Mouse (Mus musculus) intestine, embryonic 16.5 days (tissue): ENCODE measurements around the gene Snx29. TPM values are rescaled to one million over a fixed set of nuclear protein-coding genes. Genes with fewer than 3 reads are reported as not detected.
"Not testable (repeated sequence)": the region's sequence is repeated elsewhere in the genome, so short reads cannot be mapped to it uniquely, and the experiment has no call there.

Experiments
- ATAC-seq: fragments of 200-750 bp; cut with Nextera tagmentation; 2 replicates; pipeline ENCODE4 v1.8.0; 2017; ENCODE audit warnings: moderate TSS enrichment, moderate library complexity
- H3K27ac ChIP-seq: fragments of 300-500 bp; sonication (generic); 2 replicates; pipeline ENCODE4 v1.5.1; 2014; ENCODE audit warnings: mild to moderate bottlenecking, low read length
- H3K27me3 ChIP-seq: fragments of 300-500 bp; sonication (generic); replicated peaks from 2 replicates; pipeline ENCODE4 v1.6.1; 2014; ENCODE audit warnings: low read length, control low read depth, mixed read lengths; ENCODE audit not compliant: control insufficient read depth, insufficient read depth
- H3K36me3 ChIP-seq: fragments of 300-500 bp; sonication (generic); 2 replicates; pipeline ENCODE4 v1.6.1; 2014; ENCODE audit warnings: low read length, control low read depth; ENCODE audit not compliant: control insufficient read depth, insufficient read depth
- H3K4me1 ChIP-seq: fragments of 300-500 bp; sonication (generic); 2 replicates; pipeline ENCODE4 v1.6.1; 2014; ENCODE audit warnings: low read length, control low read depth, mixed read lengths; ENCODE audit not compliant: control insufficient read depth, insufficient read depth
- H3K4me2 ChIP-seq: fragments of 300-500 bp; sonication (generic); 2 replicates; pipeline ENCODE4 v1.6.1; 2014; ENCODE audit warnings: low read depth, low read length, control low read depth
- H3K4me3 ChIP-seq: fragments of 300-500 bp; sonication (generic); 2 replicates; pipeline ENCODE4 v1.5.1; 2014; ENCODE audit warnings: mild to moderate bottlenecking, low read length
- H3K9ac ChIP-seq: fragments of 300-500 bp; sonication (generic); 2 replicates; pipeline ENCODE4 v1.6.1; 2014; ENCODE audit warnings: low read depth, low read length
- H3K9me3 ChIP-seq: fragments of 300-500 bp; sonication (generic); 2 replicates; pipeline ENCODE4 v1.6.1; 2016; ENCODE audit warnings: low read length, control low read depth; ENCODE audit not compliant: control insufficient read depth
- WGBS: fragments of 180-500 bp; shearing (Covaris S2); extraction: QIAGEN DNeasy Blood & Tissue Kit; methylation state at CpG from one replicate; pipeline ENCODE4 v1.1.7; 2014; 5-methylcytosine and 5-hydroxymethylcytosine counted together
- polyA plus RNA-seq: library from polyadenylated mRNA; unstranded; fragments of >200 nt; fragmentation: Nextera tagmentation; extraction: Ambion mirVana; gene quantifications from 2 replicates; pipeline ENCODE4 v1.2.1, GENCODE M21; 2015

Snx29 gene
- polyA plus RNA-seq, 1 experiment from 2014 or later, result 6.3 TPM

DNA sequence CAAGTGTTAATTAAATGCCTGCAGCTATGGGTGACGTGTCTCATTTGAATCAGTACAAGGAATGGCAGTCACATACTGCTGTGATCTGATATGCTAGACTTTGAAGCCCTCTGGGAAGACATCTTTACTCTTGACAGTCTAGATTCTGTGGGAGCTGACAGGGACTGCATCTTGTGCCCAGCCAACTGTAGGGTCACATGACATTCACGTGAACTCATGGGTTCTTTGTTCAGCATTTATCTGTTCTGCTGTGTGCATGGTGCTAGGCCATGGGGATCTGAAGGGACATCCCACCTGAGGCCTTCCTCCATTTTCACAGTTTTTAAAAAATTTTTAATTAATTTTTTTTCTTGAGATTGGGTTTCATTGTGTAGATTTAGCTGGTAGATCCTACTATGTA lies 91.9 kb downstream of the Snx29 start:
- ATAC-seq, result no peak
- H3K27ac ChIP-seq, result no peak overlapping the region
- 88% methylated on average over 2 of the region's 2 CpGs for WGBS

DNA sequence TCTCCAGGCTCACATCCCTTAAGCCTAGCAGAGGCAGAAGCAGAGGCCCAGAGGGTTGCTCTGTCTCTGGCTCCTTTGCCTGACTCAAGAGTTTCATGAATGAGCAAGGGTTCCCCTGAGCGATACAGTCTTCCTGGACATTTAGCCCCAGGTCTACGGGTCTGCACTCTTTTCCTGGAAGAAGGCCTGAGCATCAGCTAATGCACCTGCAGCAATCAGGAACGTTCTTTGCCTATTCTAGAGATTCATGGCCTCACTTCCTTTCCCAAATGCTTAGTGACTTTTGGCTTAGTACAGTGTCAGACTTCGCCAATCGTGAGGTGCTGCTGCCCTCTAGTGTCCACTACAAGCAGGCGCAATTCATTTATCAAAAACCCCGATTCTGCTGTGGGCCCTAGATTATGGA lies 95.5 kb downstream of the Snx29 start:
- no peaks in the 10 kb centered on the region for H3K4me1 ChIP-seq
- H3K27me3 ChIP-seq, result no peaks in the 10 kb centered on the region
- H3K4me2 ChIP-seq, result no peak overlapping the region
- no peak overlapping the region for H3K27ac ChIP-seq
- no peaks in the 10 kb centered on the region for H3K9me3 ChIP-seq
- H3K4me3 ChIP-seq, result no peak overlapping the region
- 0 out of 2 replicates have a peak, but pooled peaks cover 4% of the 10 kb centered on the region for H3K36me3 ChIP-seq
- 19% methylated on average over 7 of the region's 7 CpGs for WGBS
- no peak overlapping the region for H3K9ac ChIP-seq
- ATAC-seq, result peak; percentile 65; the same call in 1 of the 2 replicates

More for the DNA sequence above, 91.9 kb downstream of the Snx29 start:
- H3K9ac ChIP-seq, result no peak overlapping the region
- no peaks in the 10 kb centered on the region for H3K9me3 ChIP-seq
- H3K27me3 ChIP-seq, result no peaks in the 10 kb centered on the region
- no peaks in the 10 kb centered on the region for H3K4me1 ChIP-seq
- H3K4me3 ChIP-seq, result no peak overlapping the region
- no peak overlapping the region for H3K4me2 ChIP-seq
- no peaks in the 10 kb centered on the region for H3K36me3 ChIP-seq

DNA sequence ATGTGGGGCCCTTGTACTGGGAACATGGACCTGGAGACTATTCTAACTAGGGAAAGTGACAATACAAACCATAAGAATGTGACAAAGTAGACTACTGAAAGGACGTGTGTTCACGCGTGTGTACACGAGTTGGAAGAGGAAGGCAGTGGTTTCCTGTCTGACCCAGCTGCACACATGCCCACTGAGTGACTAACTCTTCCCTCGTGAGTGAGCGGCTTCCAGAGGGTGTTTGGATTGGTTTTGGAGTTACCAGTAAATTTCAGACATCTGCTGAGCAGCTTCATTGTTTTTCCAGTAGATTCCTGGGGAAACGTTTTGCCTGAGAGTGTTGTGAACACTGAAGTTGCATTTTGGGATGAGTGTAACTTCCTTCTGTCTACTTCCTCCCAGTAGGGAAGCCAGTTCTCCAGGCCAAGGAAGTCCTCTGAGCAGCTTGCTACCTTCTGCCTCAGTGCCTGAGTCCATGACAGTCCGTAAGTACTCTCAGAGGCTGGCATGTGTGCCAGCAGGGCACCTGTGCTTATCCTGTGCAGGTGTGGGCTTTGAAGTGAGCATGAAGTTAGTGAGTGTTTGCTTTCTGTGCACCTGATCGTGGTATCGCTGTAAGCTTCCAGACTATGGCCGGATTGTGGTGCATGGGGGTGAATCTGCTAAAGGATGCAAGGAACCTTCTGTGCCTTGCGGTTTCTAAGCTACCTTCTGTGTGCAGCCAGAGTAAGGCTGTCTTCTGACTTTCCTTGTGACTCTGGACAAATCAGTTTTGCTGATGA lies 97.8 kb downstream of the Snx29 start:
- Histone ChIP-seq H3K9ac (no peak overlapping the region), H3K27ac (no peak overlapping the region), H3K4me1 (no peaks in the 10 kb centered on the region; the same call in 1 of the 2 replicates), H3K36me3 (0 out of 2 replicates have a peak, but pooled peaks cover 4% of the 10 kb centered on the region), H3K4me2 (no peak overlapping the region), H3K27me3 (no peaks in the 10 kb centered on the region), H3K4me3 (no peak overlapping the region), H3K9me3 (no peaks in the 10 kb centered on the region)
- ATAC-seq, result no peak
- WGBS, result 81% methylated on average over 12 of the region's 12 CpGs

DNA sequence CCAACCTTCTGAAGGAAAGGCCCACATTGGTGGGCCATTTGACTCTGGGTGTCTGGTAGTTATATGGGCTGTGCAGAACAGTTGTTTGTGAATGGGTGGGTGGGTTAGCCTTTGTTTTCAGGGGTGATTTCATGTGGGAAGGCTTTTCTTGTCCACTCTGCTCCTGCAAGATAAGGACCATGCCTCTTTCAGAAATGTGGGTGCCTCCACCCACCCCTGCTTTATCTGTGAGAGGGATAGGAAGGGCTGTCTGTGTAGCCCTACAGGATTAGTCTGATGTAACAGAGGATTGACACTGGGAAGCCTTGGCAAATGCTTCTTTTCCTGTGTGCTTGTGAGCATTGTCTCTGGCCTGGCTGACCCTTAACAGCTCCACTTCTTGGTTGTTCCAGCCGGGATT lies 99.5 kb downstream of the Snx29 start:
- Histone ChIP-seq H3K9me3 (no peaks in the 10 kb centered on the region), H3K4me1 (peaks cover 6% of the 10 kb centered on the region; the same call in 1 of the 2 replicates), H3K4me3 (no peak overlapping the region), H3K36me3 (0 out of 2 replicates have a peak, but pooled peaks cover 4% of the 10 kb centered on the region), H3K27me3 (no peaks in the 10 kb centered on the region), H3K9ac (no peak overlapping the region), H3K4me2 (no peak overlapping the region), H3K27ac (no peak overlapping the region)
- 73% methylated on average over 1 of the region's 1 CpGs for WGBS
- ATAC-seq, result no peak

DNA sequence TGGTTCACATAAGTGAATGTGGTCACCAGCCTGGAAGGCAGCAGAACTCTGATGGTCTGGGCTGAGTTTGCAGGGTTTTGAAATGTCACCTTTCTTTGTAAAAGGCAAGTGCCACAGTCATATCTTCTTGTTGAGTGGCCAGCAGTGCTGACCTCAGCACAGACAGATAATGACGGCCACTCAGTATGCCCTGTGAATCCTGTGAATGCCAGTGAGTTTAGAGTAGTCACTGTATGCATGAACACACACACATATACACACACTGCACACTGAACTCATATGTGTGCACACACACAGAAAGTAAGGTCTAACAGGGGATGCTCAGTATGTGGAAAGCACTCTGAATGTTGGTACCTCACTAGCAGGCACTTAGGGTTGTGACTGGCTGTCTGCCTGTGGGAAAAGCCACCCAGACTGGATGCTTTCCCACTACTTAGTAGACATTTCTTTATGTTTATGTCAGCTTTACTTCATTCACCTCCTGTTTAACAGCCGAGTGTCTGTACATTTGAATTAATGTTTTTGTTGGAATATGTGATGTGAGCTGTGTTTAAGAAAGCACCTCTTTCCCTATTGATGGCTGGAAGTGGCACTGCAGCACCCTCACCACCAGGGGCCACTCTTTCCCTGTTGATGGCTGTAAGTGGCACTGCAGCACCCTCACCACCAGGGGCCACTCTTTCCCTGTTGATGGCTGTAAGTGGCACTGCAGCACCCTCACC lies 100.3 kb downstream of the Snx29 start:
- peaks cover 10% of the 10 kb centered on the region; the same call in 1 of the 2 replicates for H3K4me1 ChIP-seq
- no peak overlapping the region for H3K4me3 ChIP-seq
- ATAC-seq, result no peak
- H3K36me3 ChIP-seq, result 0 out of 2 replicates have a peak, but pooled peaks cover 4% of the 10 kb centered on the region
- no peak overlapping the region for H3K27ac ChIP-seq
- H3K4me2 ChIP-seq, result no peak overlapping the region
- WGBS, result 94% methylated on average over 2 of the region's 2 CpGs
- no peak overlapping the region for H3K9ac ChIP-seq
- no peaks in the 10 kb centered on the region for H3K9me3 ChIP-seq
- no peaks in the 10 kb centered on the region for H3K27me3 ChIP-seq

DNA sequence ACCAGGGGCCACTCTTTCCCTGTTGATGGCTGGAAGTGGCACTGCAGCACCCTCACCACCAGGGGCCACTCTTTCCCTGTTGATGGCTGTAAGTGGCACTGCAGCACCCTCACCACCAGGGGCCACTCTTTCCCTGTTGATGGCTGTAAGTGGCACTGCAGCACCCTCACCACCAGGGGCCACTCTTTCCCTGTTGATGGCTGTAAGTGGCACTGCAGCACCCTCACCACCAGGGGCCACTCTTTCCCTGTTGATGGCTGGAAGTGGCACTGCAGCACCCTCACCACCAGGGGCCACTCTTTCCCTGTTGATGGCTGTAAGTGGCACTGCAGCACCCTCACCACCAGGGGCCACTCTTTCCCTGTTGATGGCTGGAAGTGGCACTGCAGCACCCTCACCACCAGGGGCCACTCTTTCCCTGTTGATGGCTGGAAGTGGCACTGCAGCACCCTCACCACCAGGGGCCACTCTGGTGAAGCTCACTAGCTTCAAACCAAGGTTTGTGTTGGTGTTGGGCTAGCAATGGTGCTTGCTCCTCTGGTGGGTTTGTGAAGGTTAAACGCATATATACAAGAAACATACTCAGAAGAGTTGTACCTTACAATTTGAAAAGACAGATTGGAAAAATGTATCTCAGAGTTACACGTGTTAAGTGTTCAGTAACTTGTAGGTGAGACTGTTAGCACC lies 101.0 kb downstream of the Snx29 start:
- not testable (repeated sequence) for H3K27me3 ChIP-seq, H3K4me2 ChIP-seq, H3K4me3 ChIP-seq, H3K36me3 ChIP-seq, H3K27ac ChIP-seq, H3K4me1 ChIP-seq, ATAC-seq, H3K9me3 ChIP-seq, H3K9ac ChIP-seq
- 93% methylated on average over 2 of the region's 2 CpGs for WGBS

DNA sequence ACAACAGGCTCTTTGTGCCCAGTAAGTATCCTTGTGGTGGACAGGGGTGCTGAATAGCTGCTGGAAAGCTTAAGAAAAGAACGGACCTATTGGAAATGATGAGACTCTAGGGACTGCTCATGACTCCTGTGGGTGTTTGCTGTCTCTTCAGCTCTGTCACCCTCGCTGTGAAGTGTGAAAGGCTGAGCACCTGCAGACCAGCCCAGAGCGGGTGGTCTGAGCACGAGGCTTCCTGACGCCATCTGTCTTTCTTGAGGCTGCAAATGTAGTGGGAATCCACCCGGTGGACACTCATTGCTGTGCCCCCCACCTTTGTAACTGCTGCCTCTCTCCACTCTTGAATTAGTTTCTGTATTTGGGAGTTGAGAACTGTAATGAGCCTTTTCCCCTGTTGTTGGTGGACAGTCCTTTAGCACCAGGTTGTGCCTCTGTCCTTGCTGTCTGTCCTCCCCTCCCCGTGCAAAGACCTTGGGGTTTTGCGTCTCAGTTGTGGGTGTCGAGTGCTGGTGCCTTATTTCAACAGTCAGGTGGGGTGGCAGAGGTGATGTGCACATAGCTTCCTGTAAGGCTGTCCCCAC lies 101.9 kb downstream of the Snx29 start:
- Histone ChIP-seq H3K27me3 (no peaks in the 10 kb centered on the region), H3K27ac (no peak overlapping the region), H3K4me1 (peaks cover 10% of the 10 kb centered on the region; the same call in 1 of the 2 replicates), H3K36me3 (0 out of 2 replicates have a peak, but pooled peaks cover 4% of the 10 kb centered on the region), H3K4me2 (no peak overlapping the region), H3K4me3 (no peak overlapping the region), H3K9me3 (no peaks in the 10 kb centered on the region), H3K9ac (no peak overlapping the region)
- no peak for ATAC-seq
- WGBS, result 92% methylated on average over 9 of the region's 9 CpGs

DNA sequence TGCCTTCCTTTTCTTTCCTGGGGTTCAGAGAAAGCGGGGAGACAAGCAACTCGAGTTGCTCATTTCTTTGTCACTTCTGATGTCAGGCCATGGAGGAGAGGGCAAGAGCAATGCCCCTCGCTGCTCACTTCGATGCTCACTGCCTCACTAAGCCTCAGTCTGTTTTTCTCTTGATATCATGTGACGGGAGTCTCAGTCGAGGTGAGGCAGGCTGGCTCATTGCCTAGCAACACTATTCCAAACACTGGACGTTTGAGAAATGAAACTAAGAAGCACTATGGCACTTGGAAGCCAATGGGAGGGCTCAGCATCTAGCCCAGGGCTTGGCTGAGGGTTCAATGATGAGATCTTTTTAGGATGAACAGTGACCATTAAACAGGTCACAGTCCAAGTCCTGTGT lies 102.6 kb downstream of the Snx29 start:
- 0 out of 2 replicates have a peak, but pooled peaks cover 4% of the 10 kb centered on the region for H3K36me3 ChIP-seq
- WGBS, result 53% methylated on average over 7 of the region's 7 CpGs
- peak; percentile 14; the same call in 1 of the 2 replicates for ATAC-seq
- no peak overlapping the region for H3K9ac ChIP-seq
- no peaks in the 10 kb centered on the region for H3K27me3 ChIP-seq
- no peaks in the 10 kb centered on the region for H3K9me3 ChIP-seq
- H3K27ac ChIP-seq, result no peak overlapping the region
- H3K4me3 ChIP-seq, result no peak overlapping the region
- no peak overlapping the region for H3K4me2 ChIP-seq
- H3K4me1 ChIP-seq, result peaks cover 10% of the 10 kb centered on the region; the same call in 1 of the 2 replicates
